Mouse (Mus musculus) layer of hippocampus, postnatal 25 days (tissue): ENCODE data around the gene Stard7. TPM values are rescaled to one million over a fixed set of nuclear protein-coding genes. Genes with fewer than 3 reads are reported as not detected.

Source experiments
- DNase-seq, 2 experiments: peaks; one replicate each; pipeline ENCODE4 v3.0.0; 2022; ENCODE audit warnings: mixed read lengths in 2 of 2, low spot score in 1 of 2; ENCODE audit errors: extremely low spot score in 1 of 2
- total RNA-seq, 2 experiments: library from RNA; stranded (reverse); gene quantifications; 2 replicates each; pipeline ENCODE4 v1.2.3; 2021

The Stard7 gene
- total RNA-seq, 2 experiments from 2014 or later, result 110 to 114 TPM

GRCm38 (mm10) chr2:127316431-127316830 is 46.4 kb downstream of the Stard7 start:
- DNase-seq, result no peak

- DNase-seq, result no peak
These were observed 48.1 kb downstream of the Stard7 start for GRCm38 (mm10) chr2:127318136-127318535.

- no peak for DNase-seq
These were observed 49.1 kb downstream of the Stard7 start for GRCm38 (mm10) chr2:127319071-127319470.

GRCm38 (mm10) chr2:127322671-127323285 is 52.8 kb downstream of the Stard7 start:
- no peak for DNase-seq

GRCm38 (mm10) chr2:127323667-127324066 is 53.6 kb downstream of the Stard7 start:
- no peak for DNase-seq

GRCm38 (mm10) chr2:127324456-127324855 is 54.4 kb downstream of the Stard7 start:
- no peak for DNase-seq

- DNase-seq, result no peak
These were observed 58.3 kb downstream of the Stard7 start for GRCm38 (mm10) chr2:127328090-127328851.

GRCm38 (mm10) chr2:127332807-127333570 is 63.0 kb downstream of the Stard7 start:
- DNase-seq, result no peak

GRCm38 (mm10) chr2:127333945-127334603 is 64.1 kb downstream of the Stard7 start:
- no peak for DNase-seq

- no peak for DNase-seq
These were observed 65.1 kb downstream of the Stard7 start for GRCm38 (mm10) chr2:127335078-127335541.

- DNase-seq, result peak; percentile 42 to 60
These were observed 65.9 kb downstream of the Stard7 start, which contains the start of gene Dusp2 for GRCm38 (mm10) chr2:127335767-127336496. TSS of gene Dusp2 (plus strand) at chr2:127336159.

- no peak for DNase-seq
These were observed 66.4 kb downstream of the Stard7 start for GRCm38 (mm10) chr2:127336497-127336832.

- DNase-seq, result no peak
These were observed 66.9 kb downstream of the Stard7 start for GRCm38 (mm10) chr2:127336885-127337284.

- no peak for DNase-seq
These were observed 67.5 kb downstream of the Stard7 start for GRCm38 (mm10) chr2:127337531-127337930.

GRCm38 (mm10) chr2:127338012-127338411 is 68.0 kb downstream of the Stard7 start:
- DNase-seq, result no peak

- no peak for DNase-seq
These were observed 68.4 kb downstream of the Stard7 start, which contains the start of gene Astl for GRCm38 (mm10) chr2:127338416-127338815. TSS of gene Astl (plus strand) at chr2:127338639.

GRCm38 (mm10) chr2:127338833-127339232 is 68.8 kb downstream of the Stard7 start:
- no peak for DNase-seq

- no peak for DNase-seq
These were observed 69.2 kb downstream of the Stard7 start for GRCm38 (mm10) chr2:127339262-127339661.

GRCm38 (mm10) chr2:127341159-127341558 is 71.1 kb downstream of the Stard7 start:
- DNase-seq, result peak; percentile 33 to 67

- no peak for DNase-seq
These were observed 76.3 kb downstream of the Stard7 start for GRCm38 (mm10) chr2:127346334-127346733.
